Mouse (Mus musculus): ENCODE results near the gene Auts2. TPM values are rescaled to one million over a fixed set of nuclear protein-coding genes. Genes with fewer than 3 reads are reported as not detected.

Auts2 gene
- polyA plus RNA-seq, 1 experiment: 10.4 TPM

- Histone ChIP-seq H3K4me3 (ENCODE audit: low read depth, low read length) (0 out of 2 replicates have a peak overlapping the region, but pooled peaks have one; percentile 10), H3K4me1 (ENCODE audit: control insufficient read depth, insufficient read depth, insufficient read length, low read length) (peaks cover 9% of the 10 kb centered on the region; the same call in 1 of the 2 replicates), H3K27ac (ENCODE audit: insufficient read depth, low read depth, low read length) (0 out of 2 replicates have a peak overlapping the region, but pooled peaks have one; percentile 47), H3K27me3 (ENCODE audit: control insufficient read depth, insufficient read depth, low read length) (no peaks in the 10 kb centered on the region), H3K36me3 (ENCODE audit: control insufficient read depth, insufficient read depth, low read length) (no peaks in the 10 kb centered on the region)
- TF ChIP-seq POLR2A (IDR thresholded peaks at IDR 0.05; ENCODE audit: low read depth, low read length) (no peak), CTCF (IDR thresholded peaks at IDR 0.05; ENCODE audit: extremely low read depth, insufficient read length, insufficient replicate concordance, low read depth, low read length) (no peak)
- WGBS: 26% methylated on average over 20 of the region's 20 CpGs
Observed at GRCm38 (mm10) chr5:131851597-131852453, 691.3 kb downstream of the Auts2 start.

GRCm38 (mm10) chr5:131850632-131851335 is 692.4 kb downstream of the Auts2 start:
- Histone ChIP-seq H3K27ac (ENCODE audit: insufficient read depth, low read depth, low read length) (no peak overlapping the region), H3K27me3 (ENCODE audit: control insufficient read depth, insufficient read depth, low read length) (no peaks in the 10 kb centered on the region), H3K4me1 (ENCODE audit: control insufficient read depth, insufficient read depth, insufficient read length, low read length) (peaks cover 9% of the 10 kb centered on the region; the same call in 1 of the 2 replicates), H3K4me3 (ENCODE audit: low read depth, low read length) (no peak overlapping the region), H3K36me3 (ENCODE audit: control insufficient read depth, insufficient read depth, low read length) (no peaks in the 10 kb centered on the region)
- TF ChIP-seq POLR2A (IDR thresholded peaks at IDR 0.05; ENCODE audit: low read depth, low read length): no peak
- no peak for TF ChIP-seq CTCF (IDR thresholded peaks at IDR 0.05; ENCODE audit: extremely low read depth, insufficient read length, insufficient replicate concordance, low read depth, low read length)
- 43% methylated on average over 8 of the region's 8 CpGs for WGBS

GRCm38 (mm10) chr5:131849644-131850043 is 693.5 kb downstream of the Auts2 start:
- 96% methylated on average over 3 of the region's 3 CpGs for WGBS
- TF ChIP-seq CTCF (IDR thresholded peaks at IDR 0.05; ENCODE audit: extremely low read depth, insufficient read length, insufficient replicate concordance, low read depth, low read length) (no peak), POLR2A (IDR thresholded peaks at IDR 0.05; ENCODE audit: low read depth, low read length) (no peak)
- peaks cover 9% of the 10 kb centered on the region; the same call in 1 of the 2 replicates for H3K4me1 ChIP-seq (ENCODE audit: control insufficient read depth, insufficient read depth, insufficient read length, low read length)
- no peaks in the 10 kb centered on the region for H3K27me3 ChIP-seq (ENCODE audit: control insufficient read depth, insufficient read depth, low read length)
- H3K4me3 ChIP-seq (ENCODE audit: low read depth, low read length): no peak overlapping the region
- H3K36me3 ChIP-seq (ENCODE audit: control insufficient read depth, insufficient read depth, low read length): no peaks in the 10 kb centered on the region
- no peak overlapping the region for H3K27ac ChIP-seq (ENCODE audit: insufficient read depth, low read depth, low read length)

- WGBS: 34% methylated on average over 9 of the region's 9 CpGs
- TF ChIP-seq POLR2A (IDR thresholded peaks at IDR 0.05; ENCODE audit: low read depth, low read length): no peak
- no peak for TF ChIP-seq CTCF (IDR thresholded peaks at IDR 0.05; ENCODE audit: extremely low read depth, insufficient read length, insufficient replicate concordance, low read depth, low read length)
- Histone ChIP-seq H3K27ac (ENCODE audit: insufficient read depth, low read depth, low read length) (no peak overlapping the region), H3K4me3 (ENCODE audit: low read depth, low read length) (no peak overlapping the region), H3K36me3 (ENCODE audit: control insufficient read depth, insufficient read depth, low read length) (no peaks in the 10 kb centered on the region), H3K4me1 (ENCODE audit: control insufficient read depth, insufficient read depth, insufficient read length, low read length) (no peaks in the 10 kb centered on the region; the same call in 1 of the 2 replicates), H3K27me3 (ENCODE audit: control insufficient read depth, insufficient read depth, low read length) (peaks cover 2% of the 10 kb centered on the region; the same call in 1 of the 2 replicates)
Observed at GRCm38 (mm10) chr5:131844519-131844800, 698.7 kb downstream of the Auts2 start.

GRCm38 (mm10) chr5:131843766-131844518 is 699.2 kb downstream of the Auts2 start:
- WGBS: 59% methylated on average over 9 of the region's 9 CpGs
- no peaks in the 10 kb centered on the region for H3K36me3 ChIP-seq (ENCODE audit: control insufficient read depth, insufficient read depth, low read length)
- TF ChIP-seq CTCF (IDR thresholded peaks at IDR 0.05; ENCODE audit: extremely low read depth, insufficient read length, insufficient replicate concordance, low read depth, low read length) (no peak), POLR2A (IDR thresholded peaks at IDR 0.05; ENCODE audit: low read depth, low read length) (no peak)
- H3K27me3 ChIP-seq (ENCODE audit: control insufficient read depth, insufficient read depth, low read length): peaks cover 2% of the 10 kb centered on the region; the same call in 1 of the 2 replicates
- H3K4me3 ChIP-seq (ENCODE audit: low read depth, low read length): no peak overlapping the region
- no peaks in the 10 kb centered on the region; the same call in 1 of the 2 replicates for H3K4me1 ChIP-seq (ENCODE audit: control insufficient read depth, insufficient read depth, insufficient read length, low read length)
- no peak overlapping the region for H3K27ac ChIP-seq (ENCODE audit: insufficient read depth, low read depth, low read length)

- Histone ChIP-seq H3K27ac (ENCODE audit: insufficient read depth, low read depth, low read length) (no peak overlapping the region), H3K4me1 (ENCODE audit: control insufficient read depth, insufficient read depth, insufficient read length, low read length) (peaks cover 8% of the 10 kb centered on the region; the same call in 1 of the 2 replicates), H3K36me3 (ENCODE audit: control insufficient read depth, insufficient read depth, low read length) (no peaks in the 10 kb centered on the region), H3K4me3 (ENCODE audit: low read depth, low read length) (no peak overlapping the region), H3K27me3 (ENCODE audit: control insufficient read depth, insufficient read depth, low read length) (peaks cover 2% of the 10 kb centered on the region; the same call in 1 of the 2 replicates)
- no peak for TF ChIP-seq POLR2A (IDR thresholded peaks at IDR 0.05; ENCODE audit: low read depth, low read length)
- no peak for TF ChIP-seq CTCF (IDR thresholded peaks at IDR 0.05; ENCODE audit: extremely low read depth, insufficient read length, insufficient replicate concordance, low read depth, low read length)
- 76% methylated on average over 14 of the region's 14 CpGs for WGBS
Observed at GRCm38 (mm10) chr5:131839657-131840315, 703.4 kb downstream of the Auts2 start.

Data from small intestine, adult 2 months (tissue).